Mouse (Mus musculus) neural tube, embryonic 11.5 days (tissue): Measurements from ENCODE around the gene Sall2. TPM values are rescaled to one million over a fixed set of nuclear protein-coding genes. Genes with fewer than 3 reads are reported as not detected.

ENCODE experiments used
- ATAC-seq: fragments of 200-750 bp; cut with Nextera tagmentation; 2 replicates; pipeline ENCODE4 v1.8.0; 2017; ENCODE audit warnings: moderate number of reproducible peaks, mild to moderate bottlenecking, moderate TSS enrichment, moderate library complexity; ENCODE audit not compliant: insufficient read depth, low FRiP score, low TSS enrichment
- DNase-seq: peaks from one replicate; pipeline ENCODE4 v3.0.0-alpha.2; 2015; ENCODE audit warnings: low spot score
- H3K27ac ChIP-seq: fragments of 300-500 bp; sonication (generic); 2 replicates; pipeline ENCODE4 v1.5.1; 2014; ENCODE audit warnings: low read depth, mild to moderate bottlenecking, low read length
- H3K27me3 ChIP-seq: fragments of 300-500 bp; sonication (generic); 2 replicates; pipeline ENCODE4 v1.6.1; 2014; ENCODE audit warnings: mild to moderate bottlenecking, low read length, mixed read lengths; ENCODE audit not compliant: control insufficient read depth, insufficient read depth
- H3K36me3 ChIP-seq: fragments of 300-500 bp; sonication (generic); 2 replicates; pipeline ENCODE4 v1.6.1; 2014; ENCODE audit warnings: mild to moderate bottlenecking, low read length, moderate library complexity, mixed read lengths; ENCODE audit not compliant: control insufficient read depth, insufficient read depth
- H3K4me1 ChIP-seq: fragments of 300-500 bp; sonication (generic); 2 replicates; pipeline ENCODE4 v1.6.1; 2014; ENCODE audit warnings: low read length, mixed read lengths; ENCODE audit not compliant: control insufficient read depth, insufficient read depth
- H3K4me2 ChIP-seq: fragments of 300-500 bp; sonication (generic); 2 replicates; pipeline ENCODE4 v1.6.1; 2014; ENCODE audit warnings: low read depth, mild to moderate bottlenecking, moderate library complexity
- H3K4me3 ChIP-seq: fragments of 300-500 bp; sonication (generic); 2 replicates; pipeline ENCODE4 v1.5.1; 2014; ENCODE audit warnings: low read depth, low read length
- H3K9ac ChIP-seq: fragments of 300-500 bp; sonication (generic); 2 replicates; pipeline ENCODE4 v1.6.1; 2014; ENCODE audit warnings: mild to moderate bottlenecking, low read length
- H3K9me3 ChIP-seq: fragments of 300-500 bp; sonication (generic); 2 replicates; pipeline ENCODE4 v1.6.1; 2016; ENCODE audit warnings: low read length; ENCODE audit not compliant: control insufficient read depth
- WGBS: fragments of 180-500 bp; shearing (Covaris S2); extraction: QIAGEN DNeasy Blood & Tissue Kit; methylation state at CpG from one replicate; pipeline ENCODE4 v1.1.7; 2014; 5-methylcytosine and 5-hydroxymethylcytosine counted together
- polyA plus RNA-seq: library from polyadenylated mRNA; unstranded; fragments of >200 nt; fragmentation: Nextera tagmentation; extraction: Ambion mirVana; gene quantifications from 2 replicates; pipeline ENCODE4 v1.2.1, GENCODE M21; 2014

Gene Sall2
- polyA plus RNA-seq, 1 experiment from 2014 or later, result 54.5 TPM

DNA sequence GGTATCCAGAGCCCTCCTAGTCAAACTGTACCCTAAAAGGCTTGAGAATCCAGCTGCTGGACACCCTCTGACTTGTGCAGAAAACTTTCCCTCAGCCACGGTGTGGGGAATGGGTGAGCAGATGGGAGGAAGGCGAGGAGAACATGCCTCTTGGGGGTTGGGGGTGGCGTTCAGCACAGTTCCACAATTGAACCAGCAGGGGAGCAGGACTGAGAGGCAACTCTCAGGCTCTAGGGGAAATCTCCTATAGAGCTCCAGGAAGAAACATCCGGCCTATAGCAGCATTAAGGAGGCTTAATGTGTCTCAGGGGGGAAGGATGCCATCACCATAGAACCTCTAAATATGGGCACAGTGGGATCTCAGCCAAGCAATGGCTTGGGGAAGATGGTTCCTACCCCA, 2.7 kb downstream of the Sall2 start:
- Histone ChIP-seq H3K4me3 (no peak overlapping the region), H3K27ac (no peak overlapping the region), H3K9me3 (no peaks in the 10 kb centered on the region), H3K4me1 (peaks cover 4% of the 10 kb centered on the region; the same call in 1 of the 2 replicates), H3K27me3 (no peaks in the 10 kb centered on the region), H3K4me2 (peak overlapping the region; percentile 78), H3K36me3 (no peaks in the 10 kb centered on the region), H3K9ac (no peak overlapping the region)
- WGBS, result 8% methylated on average over 4 of the region's 4 CpGs
- ATAC-seq (no peak), DNase-seq (peak; percentile 41)

DNA sequence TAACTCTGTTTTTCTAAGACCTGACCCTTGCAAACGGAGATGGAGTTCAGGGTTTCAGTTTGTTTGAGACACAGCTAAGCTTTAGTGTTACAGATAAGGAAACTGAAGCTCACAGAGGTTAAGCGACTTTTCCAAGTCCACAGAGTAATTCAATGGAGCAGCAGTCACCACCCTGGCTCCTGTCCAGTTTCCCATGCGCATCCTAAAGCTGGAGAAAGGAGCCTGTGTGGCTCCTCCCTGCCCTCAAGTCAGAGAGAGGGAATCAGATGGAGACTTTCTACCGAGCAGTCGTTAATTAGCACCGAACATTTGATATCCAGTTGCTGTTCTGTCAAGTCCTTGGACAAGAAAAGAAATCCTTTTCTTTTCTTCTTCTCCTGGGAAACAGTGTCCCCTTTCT, 9.2 kb downstream of the Sall2 start:
- 80% methylated on average over 6 of the region's 6 CpGs for WGBS

DNA sequence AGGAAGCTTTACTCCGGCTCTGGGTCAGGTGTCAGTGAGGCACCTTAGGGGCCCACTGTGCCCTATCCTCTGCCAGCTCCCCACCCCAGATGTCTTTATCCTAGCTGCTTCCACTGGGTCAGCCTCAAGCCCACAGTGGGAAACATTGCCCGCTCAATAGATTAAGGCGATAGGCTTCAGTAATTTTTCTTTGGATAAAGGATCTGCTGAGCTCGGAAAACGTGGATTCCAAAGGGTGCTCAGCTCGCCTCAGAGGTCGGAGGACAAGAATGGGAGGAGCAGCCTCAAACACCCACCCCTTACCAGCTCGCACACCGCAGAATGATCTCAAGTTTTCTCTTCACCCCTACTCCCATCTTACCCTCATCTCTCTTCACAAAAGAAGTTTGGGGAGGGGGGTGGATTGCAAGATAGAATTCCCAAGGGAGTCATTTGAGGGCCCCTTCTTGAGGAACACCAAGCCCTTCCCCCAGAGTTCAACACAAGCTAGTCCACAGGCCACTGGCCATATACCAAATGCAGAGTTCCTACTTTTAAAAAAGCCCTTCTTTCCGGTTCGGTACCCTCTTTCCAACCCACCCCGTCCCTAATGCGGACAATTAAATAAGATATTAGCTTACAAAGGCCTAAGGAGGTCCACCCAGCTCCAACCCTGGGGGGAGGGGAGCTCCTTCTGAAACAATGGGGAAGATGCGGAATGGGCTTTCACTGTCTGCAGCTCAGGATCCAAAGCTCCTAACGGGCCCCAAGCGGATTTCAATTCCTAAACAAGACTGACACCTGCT, 11.9 kb downstream of the Sall2 start:
- peak overlapping the region; percentile 95 for H3K9ac ChIP-seq
- DNase-seq (peak; percentile 76), ATAC-seq (peak; percentile 81)
- H3K27me3 ChIP-seq, result no peaks in the 10 kb centered on the region
- H3K4me2 ChIP-seq, result peak overlapping the region; percentile 91
- H3K36me3 ChIP-seq, result peaks cover 26% of the 10 kb centered on the region
- no peaks in the 10 kb centered on the region for H3K9me3 ChIP-seq
- peak overlapping the region; percentile 79 for H3K4me3 ChIP-seq
- WGBS, result 4% methylated on average over 16 of the region's 16 CpGs
- H3K4me1 ChIP-seq, result peaks cover 39% of the 10 kb centered on the region
- H3K27ac ChIP-seq, result peak overlapping the region; percentile 85

More for the DNA sequence above, 9.2 kb downstream of the Sall2 start:
- Histone ChIP-seq H3K9ac (no peak overlapping the region; the same call in 1 of the 2 replicates), H3K27me3 (no peaks in the 10 kb centered on the region), H3K4me1 (peaks cover 19% of the 10 kb centered on the region), H3K4me2 (no peak overlapping the region), H3K27ac (no peak overlapping the region), H3K36me3 (peaks cover 2% of the 10 kb centered on the region), H3K9me3 (no peaks in the 10 kb centered on the region), H3K4me3 (no peak overlapping the region)
- no peak for ATAC-seq
- no peak for DNase-seq

DNA sequence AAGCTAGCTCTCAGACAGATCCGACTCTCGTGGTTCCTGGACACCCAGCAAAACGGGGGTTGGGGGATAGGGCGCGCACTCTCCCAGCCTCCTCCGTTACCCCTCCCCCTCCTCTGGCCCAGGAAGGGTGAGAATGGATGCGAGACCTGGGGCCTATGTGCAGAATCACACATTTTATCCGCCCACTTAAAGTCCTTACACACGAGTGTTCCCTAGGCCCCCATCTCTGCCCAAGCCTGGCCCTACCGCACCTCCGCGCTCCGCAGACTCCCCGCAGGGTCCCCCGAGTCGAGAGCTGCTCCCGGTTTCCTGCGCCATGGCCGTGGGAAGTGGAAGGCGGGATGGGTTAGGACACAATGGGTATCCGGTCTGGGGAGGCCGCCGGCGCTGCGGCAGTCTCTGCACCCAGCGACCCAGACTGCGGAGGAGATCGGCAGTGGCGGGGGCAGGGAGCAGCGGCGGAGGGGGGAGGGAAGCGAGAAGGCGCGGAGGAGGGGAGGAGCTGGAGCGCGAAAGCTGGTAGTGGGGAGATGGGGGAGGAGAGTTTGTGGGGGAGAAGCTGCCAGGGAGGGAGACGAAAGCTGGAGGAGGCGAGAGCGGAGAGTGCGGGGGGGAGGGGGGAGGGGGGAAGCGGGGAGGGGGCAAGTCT, 12.6 kb downstream of the Sall2 start:
- DNase-seq, result peak; percentile 84
- Histone ChIP-seq H3K9ac (peak overlapping the region; percentile 95), H3K36me3 (peaks cover 26% of the 10 kb centered on the region), H3K9me3 (no peaks in the 10 kb centered on the region), H3K27me3 (no peaks in the 10 kb centered on the region), H3K4me1 (peaks cover 39% of the 10 kb centered on the region), H3K4me2 (peak overlapping the region; percentile 91), H3K27ac (peak overlapping the region; percentile 85), H3K4me3 (peak overlapping the region; percentile 79)
- peak; percentile 81 for ATAC-seq
- WGBS, result under 1% methylated on average over 28 of the region's 41 CpGs

DNA sequence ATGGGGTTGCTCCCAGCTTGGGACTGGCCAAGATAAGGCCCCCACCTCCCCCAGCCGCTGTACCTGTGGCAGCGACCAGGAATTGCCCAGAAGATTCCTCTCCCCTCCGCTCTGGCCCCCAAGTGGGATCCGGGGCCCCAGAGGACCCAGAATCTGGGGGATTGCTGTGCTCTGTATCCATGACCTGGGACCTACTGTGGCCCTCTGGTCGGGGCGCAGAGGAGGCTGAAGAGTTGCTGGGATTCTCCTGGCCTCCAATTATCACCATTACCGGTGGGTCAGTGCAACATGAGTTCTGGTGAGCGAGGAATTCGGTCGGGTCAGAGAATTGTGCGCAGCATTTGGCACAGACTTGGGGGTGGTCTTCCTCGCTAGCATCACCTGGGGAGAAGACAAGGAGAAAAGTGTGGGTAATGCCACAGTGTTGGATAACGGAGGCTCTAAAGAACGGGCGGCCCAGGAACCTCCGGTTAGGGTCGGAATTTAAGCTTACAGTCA, 13.2 kb downstream of the Sall2 start:
- 6% methylated on average over 17 of the region's 17 CpGs for WGBS
- ATAC-seq (no peak), DNase-seq (no peak)
- Histone ChIP-seq H3K4me2 (peak overlapping the region; percentile 91), H3K27ac (peak overlapping the region; percentile 85), H3K4me3 (peak overlapping the region; percentile 79), H3K27me3 (no peaks in the 10 kb centered on the region), H3K9ac (peak overlapping the region; percentile 95), H3K4me1 (peaks cover 39% of the 10 kb centered on the region), H3K36me3 (peaks cover 26% of the 10 kb centered on the region), H3K9me3 (no peaks in the 10 kb centered on the region)

DNA sequence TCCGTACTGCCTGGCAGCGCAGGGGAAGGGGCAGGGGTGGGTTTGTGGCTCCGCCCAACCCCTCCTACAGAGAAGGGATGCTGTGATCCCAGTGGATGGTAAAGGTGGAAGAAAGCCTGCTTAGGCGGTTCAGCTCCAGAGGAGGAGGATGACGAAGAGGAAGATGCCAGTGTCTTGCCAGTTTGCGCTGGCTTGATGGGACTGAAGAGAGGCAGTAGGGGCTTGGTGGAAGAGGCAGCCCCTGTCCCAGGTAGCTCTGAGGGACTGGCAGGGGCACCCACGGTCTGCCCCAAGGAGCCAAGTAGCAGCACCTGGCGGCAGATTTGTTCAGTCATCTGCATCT, 13.8 kb downstream of the Sall2 start:
- Histone ChIP-seq H3K36me3 (peaks cover 26% of the 10 kb centered on the region), H3K27me3 (no peaks in the 10 kb centered on the region), H3K4me3 (peak overlapping the region; percentile 79), H3K4me1 (peaks cover 39% of the 10 kb centered on the region), H3K9ac (peak overlapping the region; percentile 95), H3K27ac (no peak overlapping the region), H3K9me3 (no peaks in the 10 kb centered on the region), H3K4me2 (peak overlapping the region; percentile 91)
- WGBS, result 57% methylated on average over 8 of the region's 8 CpGs
- no peak for DNase-seq
- ATAC-seq, result no peak

DNA sequence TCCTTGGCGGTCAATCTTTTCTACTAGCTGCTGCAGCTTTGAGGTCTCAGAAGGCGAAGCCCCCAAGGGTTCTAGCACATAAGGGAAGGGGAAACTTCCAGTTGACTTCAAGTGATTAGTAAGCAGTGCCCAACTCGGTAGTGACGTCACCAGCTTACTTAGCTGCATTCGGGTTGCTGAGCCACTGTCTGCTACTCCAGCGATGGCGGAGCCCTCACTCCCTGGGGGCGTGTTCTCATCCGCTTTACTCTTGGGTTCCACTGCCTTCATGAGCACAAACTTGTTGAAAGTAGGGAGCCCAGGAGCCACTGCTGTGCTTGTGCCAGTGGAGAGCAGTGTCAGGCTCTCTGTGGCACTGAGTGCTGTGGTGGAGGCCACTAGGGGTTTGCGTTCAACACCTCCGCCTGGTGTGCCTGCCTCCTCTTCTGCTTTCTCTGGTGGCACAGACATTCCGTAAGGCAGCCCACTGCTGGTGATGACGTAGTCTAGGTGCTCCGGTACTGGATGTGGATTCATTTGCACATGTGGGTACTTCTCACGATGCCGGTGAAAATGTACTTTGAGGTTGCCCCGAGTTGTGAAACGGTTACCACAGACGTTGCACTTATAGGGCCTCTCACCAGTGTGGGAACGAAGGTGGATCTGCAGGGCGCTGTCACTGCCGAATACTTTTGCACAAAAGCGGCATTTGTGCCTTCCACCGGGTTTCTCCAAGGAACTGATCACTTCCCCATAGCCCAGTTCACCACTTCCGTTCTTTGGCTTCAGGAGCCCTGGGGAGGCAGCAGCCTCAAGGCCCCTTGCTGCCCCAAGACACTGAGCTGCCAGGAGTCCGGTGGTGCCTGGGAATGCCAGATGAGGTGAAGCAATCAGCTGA, 14.4 kb downstream of the Sall2 start:
- no peak for ATAC-seq
- H3K9ac ChIP-seq, result peak overlapping the region; percentile 95; the same call in 1 of the 2 replicates
- H3K27ac ChIP-seq, result no peak overlapping the region
- 89% methylated on average over 26 of the region's 26 CpGs for WGBS
- peaks cover 39% of the 10 kb centered on the region for H3K4me1 ChIP-seq
- DNase-seq, result no peak
- H3K4me2 ChIP-seq, result peak overlapping the region; percentile 91; the same call in 1 of the 2 replicates
- no peaks in the 10 kb centered on the region for H3K9me3 ChIP-seq
- H3K36me3 ChIP-seq, result peaks cover 26% of the 10 kb centered on the region
- no peaks in the 10 kb centered on the region for H3K27me3 ChIP-seq
- peak overlapping the region; percentile 79; the same call in 1 of the 2 replicates for H3K4me3 ChIP-seq

DNA sequence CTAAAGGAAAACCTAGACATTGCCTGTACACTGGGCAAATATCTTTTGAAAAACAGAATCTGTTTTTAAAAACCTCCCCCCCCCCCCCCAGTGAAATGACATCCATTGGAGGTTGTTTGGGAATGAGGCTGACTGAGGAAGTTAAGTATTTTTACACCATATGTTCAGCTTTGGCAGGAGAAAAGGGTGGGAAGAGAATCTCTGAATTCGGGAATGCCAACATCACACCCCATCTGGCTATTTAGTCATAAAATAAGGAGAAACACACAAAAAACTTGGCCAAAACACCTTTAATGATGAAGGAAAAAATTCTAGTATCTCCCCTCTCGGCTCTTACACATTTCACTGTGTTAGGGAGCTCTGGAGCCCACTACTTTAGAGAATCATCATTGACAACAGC, 17.7 kb downstream of the Sall2 start:
- no peak overlapping the region for H3K4me3 ChIP-seq
- no peak overlapping the region for H3K27ac ChIP-seq
- H3K9me3 ChIP-seq, result no peaks in the 10 kb centered on the region
- H3K9ac ChIP-seq, result no peak overlapping the region
- peaks cover 26% of the 10 kb centered on the region for H3K36me3 ChIP-seq
- WGBS, result 98% methylated on average over 2 of the region's 2 CpGs
- no peak overlapping the region for H3K4me2 ChIP-seq
- DNase-seq (no peak), ATAC-seq (no peak)
- H3K27me3 ChIP-seq, result no peaks in the 10 kb centered on the region
- H3K4me1 ChIP-seq, result peaks cover 33% of the 10 kb centered on the region
